Mouse (Mus musculus) CH12.LX (cell line): ENCODE measurements around the gene Arhgap25. TPM values are rescaled to one million over a fixed set of nuclear protein-coding genes. Genes with fewer than 3 reads are reported as not detected.
"Not testable (repeated sequence)": the region's sequence is repeated elsewhere in the genome, so short reads cannot be mapped to it uniquely, and the experiment has no call there.

Source experiments
- DNase-seq: peaks from one replicate; pipeline ENCODE4 v3.0.0-alpha.2; 2013; ENCODE audit errors: extremely low read depth
- H3K27ac ChIP-seq: 2 replicates; pipeline ENCODE4 v1.5.1; 2012; ENCODE audit warnings: low read depth, mild to moderate bottlenecking, control low read depth, moderate library complexity; ENCODE audit not compliant: insufficient read depth
- H3K27me3 ChIP-seq: replicated peaks from 2 replicates; pipeline ENCODE3; 2012; ENCODE audit warnings: inconsistent platforms
- H3K36me3 ChIP-seq, 2 experiments: replicated peaks in 1 of 2; 2 replicates each; pipeline versions ENCODE3 to v1.6.1; 2012; ENCODE audit warnings: inconsistent platforms in 1 of 2, low read length in 1 of 2, mild to moderate bottlenecking in 1 of 2, mixed read lengths in 1 of 2, moderate library complexity in 1 of 2; ENCODE audit not compliant: control insufficient read depth in 1 of 2, insufficient read depth in 1 of 2
- H3K4me1 ChIP-seq, 2 experiments: 2 replicates each; pipeline ENCODE4 v1.6.1; 2012; ENCODE audit warnings: inconsistent platforms in 1 of 2, moderate library complexity in 1 of 2; ENCODE audit not compliant: insufficient read depth in 2 of 2, control insufficient read depth in 1 of 2
- H3K4me2 ChIP-seq: 2 replicates; pipeline ENCODE4 v1.6.1; 2012; ENCODE audit warnings: low read depth, mild to moderate bottlenecking, control low read depth; ENCODE audit not compliant: poor library complexity, insufficient read depth, severe bottlenecking
- H3K4me3 ChIP-seq, 3 experiments: fragments of 150-350 bp in 1 of 3; sonication (generic) in 1 of 3; replicated peaks in 1 of 3; 2 replicates each; pipeline versions ENCODE3 to v1.5.1; 2011 to 2012; ENCODE audit warnings: low read depth in 2 of 3, low read length in 2 of 3, mild to moderate bottlenecking in 2 of 3, moderate library complexity in 2 of 3, control low read depth in 1 of 3, improper control_type of control experiment in 1 of 3, inconsistent platforms in 1 of 3, mixed read lengths in 1 of 3; ENCODE audit not compliant: poor library complexity in 1 of 3
- H3K79me2 ChIP-seq: replicated peaks from 2 replicates; pipeline ENCODE4 v1.6.1; 2012; ENCODE audit warnings: mild to moderate bottlenecking, moderate library complexity; ENCODE audit not compliant: control insufficient read depth, poor library complexity, insufficient read depth, severe bottlenecking; ENCODE audit errors: extremely low read depth
- H3K9ac ChIP-seq: 2 replicates; pipeline ENCODE4 v1.6.1; 2012; ENCODE audit warnings: low read depth, mild to moderate bottlenecking, control low read depth, moderate library complexity; ENCODE audit not compliant: insufficient read depth
- H3K9me3 ChIP-seq: replicated peaks from 2 replicates; pipeline ENCODE3; 2012; ENCODE audit warnings: low read length, inconsistent platforms, mixed read lengths
- BHLHE40 ChIP-seq: IDR thresholded peaks from 2 replicates; pipeline ENCODE4 v1.6.1; 2011; ENCODE audit warnings: mild to moderate bottlenecking, low read depth, low read length, improper control_type of control experiment
- CHD1 ChIP-seq: IDR thresholded peaks from 2 replicates; pipeline ENCODE4 v1.6.1; 2012; ENCODE audit warnings: low read depth, low read length, improper control_type of control experiment, inconsistent platforms
- CTCF ChIP-seq, 2 experiments: IDR thresholded peaks in 1 of 2; conservative IDR thresholded peaks in 1 of 2; 2 replicates each; pipeline ENCODE4 v1.5.1; 2011 to 2012; ENCODE audit warnings: low read depth in 2 of 2, low read length in 2 of 2, improper control_type of control experiment in 1 of 2, inconsistent platforms in 1 of 2, mild to moderate bottlenecking in 1 of 2, moderate library complexity in 1 of 2
- ELF1 ChIP-seq: IDR thresholded peaks from 2 replicates; pipeline ENCODE4 v1.6.1; 2014; ENCODE audit warnings: low read depth, mild to moderate bottlenecking, inconsistent platforms, low read length, improper control_type of control experiment
- EP300 ChIP-seq: IDR thresholded peaks from 2 replicates; pipeline ENCODE4 v1.6.1; 2011; ENCODE audit warnings: low read length, improper control_type of control experiment
- ETS1 ChIP-seq: conservative IDR thresholded peaks from 2 replicates; pipeline ENCODE4 v1.6.1; 2012; ENCODE audit warnings: low read depth, mild to moderate bottlenecking, inconsistent platforms, low read length, improper control_type of control experiment, moderate library complexity
- IRF4 ChIP-seq: IDR thresholded peaks from 2 replicates; pipeline ENCODE4 v1.6.1; 2014; ENCODE audit warnings: low read depth, mild to moderate bottlenecking, inconsistent platforms, low read length, improper control_type of control experiment
- MAFK ChIP-seq: IDR thresholded peaks from 2 replicates; pipeline ENCODE4 v1.6.1; 2011; ENCODE audit warnings: low read length, improper control_type of control experiment; ENCODE audit not compliant: insufficient replicate concordance
- MAZ ChIP-seq: IDR thresholded peaks from 2 replicates; pipeline ENCODE4 v1.6.1; 2012; ENCODE audit warnings: low read depth, mild to moderate bottlenecking, inconsistent platforms, low read length, improper control_type of control experiment, moderate library complexity
- MEF2A ChIP-seq: IDR thresholded peaks from 2 replicates; pipeline ENCODE4 v1.6.1; 2014; ENCODE audit warnings: low read depth, mild to moderate bottlenecking, inconsistent platforms, low read length, improper control_type of control experiment, borderline replicate concordance
- RCOR1 ChIP-seq: conservative IDR thresholded peaks from 2 replicates; pipeline ENCODE4 v1.6.1; 2012; ENCODE audit warnings: low read depth, mild to moderate bottlenecking, inconsistent platforms, low read length, improper control_type of control experiment
- SIN3A ChIP-seq: IDR thresholded peaks from 2 replicates; pipeline ENCODE4 v1.6.1; 2012; ENCODE audit warnings: low read length, improper control_type of control experiment, inconsistent platforms
- SMC3 ChIP-seq: IDR thresholded peaks from 2 replicates; pipeline ENCODE4 v1.6.1; 2011; ENCODE audit warnings: low read depth, low read length, improper control_type of control experiment
- TBP ChIP-seq: conservative IDR thresholded peaks from 2 replicates; pipeline ENCODE4 v1.6.1; 2011; ENCODE audit warnings: low read depth, low read length, improper control_type of control experiment
- USF1 ChIP-seq: IDR thresholded peaks from 2 replicates; pipeline ENCODE4 v1.6.1; 2014; ENCODE audit warnings: low read depth, mild to moderate bottlenecking, inconsistent platforms, low read length, improper control_type of control experiment
- ZKSCAN1 ChIP-seq: IDR thresholded peaks from 2 replicates; pipeline ENCODE4 v1.6.1; 2012; ENCODE audit warnings: low read depth, inconsistent platforms, low read length, improper control_type of control experiment, borderline replicate concordance
- dilution Hi-C: fragments of 300-500 bp; cut with MboI; formaldehyde crosslinking; loops from 2 replicates; pipeline ENCODE4 v1.14.3; 2020; ENCODE audit warnings: low sequenced_read_pairs; ENCODE audit not compliant: extremely low pct_unique_long_range_greater_than_20kb, extremely low pct_ligation_motif_present
- in situ Hi-C: fragments of 300-500 bp; cut with MboI; formaldehyde crosslinking; loops from 3 replicates; pipeline ENCODE4 v1.14.3; 2019; ENCODE audit warnings: low sequenced_read_pairs, low pct_ligation_motif_present, low pct_unique_long_range_greater_than_20kb, mixed read lengths
- polyA plus RNA-seq: library from polyadenylated mRNA; unstranded; fragments of >175 nt; gene quantifications from 2 replicates; pipeline ENCODE4 v1.2.1, GENCODE M21; 2012; ENCODE audit warnings: low read depth; ENCODE audit not compliant: insufficient read length
- total RNA-seq, 2 experiments: library from RNA; depleted of rRNA; stranded (reverse); fragments of 300-350 nt in 1 of 2; fragments of >200 nt in 1 of 2; gene quantifications; 2 replicates each; pipeline ENCODE4 v1.2.3; 2012 to 2014

Gene Arhgap25
- total and polyA plus RNA-seq, 3 experiments: 11.7 to 16.5 (median 12.5) TPM

GRCm38 (mm10) chr6:87478847-87479246 lies 54.2 kb downstream of the Arhgap25 start:
- peaks cover 15% of the 10 kb centered on the region for H3K9me3 ChIP-seq
- no peak overlapping the region for H3K4me2 ChIP-seq
- in situ Hi-C loops (no loop called here), dilution Hi-C loops (no loop called here)
- H3K9ac ChIP-seq: no peak overlapping the region
- H3K79me2 ChIP-seq: no peaks in the 10 kb centered on the region
- no peaks in the 10 kb centered on the region for H3K27me3 ChIP-seq
- no peak for DNase-seq
- TF ChIP-seq BHLHE40 (no peak), CTCF (conservative IDR thresholded peaks at IDR 0.05 in 1 of 2, IDR thresholded peaks at IDR 0.05 in 1 of 2; ENCODE audit: low read depth in 2 of 2, low read length in 2 of 2) (no peak), ZKSCAN1 (no peak), SIN3A (no peak), ETS1 (no peak)
- TF ChIP-seq, all 38 proteins: peak for 0
- Histone ChIP-seq H3K4me3 (no peak overlapping the region), H3K27ac (no peak overlapping the region), H3K36me3 (peaks cover 23 to 87% of the 10 kb centered on the region in 2 experiments), H3K4me1 (peaks cover 17 to 59% of the 10 kb centered on the region in 2 experiments)

GRCm38 (mm10) chr6:87475223-87475622 lies 57.8 kb downstream of the Arhgap25 start:
- TF ChIP-seq ETS1 (peak; percentile 67), BHLHE40 (peak; percentile 52), IRF4 (0 out of 2 replicates have a peak, but pooled peaks have one; percentile 23), CHD1 (no peak), TBP (no peak), MAFK (0 out of 2 replicates have a peak, but pooled peaks have one; percentile 8), ELF1 (no peak), SMC3 (no peak), MEF2A (no peak), USF1 (no peak), RCOR1 (no peak), EP300 (0 out of 2 replicates have a peak, but pooled peaks have one; percentile 15), MAZ (no peak)
- H3K79me2 ChIP-seq: no peaks in the 10 kb centered on the region
- H3K36me3 ChIP-seq: peaks cover 45 to 83% of the 10 kb centered on the region in 2 experiments
- dilution Hi-C loops: no loop called here
- in situ Hi-C loops: no loop called here
- no peak overlapping the region for H3K27ac ChIP-seq
- H3K9ac ChIP-seq: no peak overlapping the region
- peaks cover 18 to 53% of the 10 kb centered on the region in 2 experiments for H3K4me1 ChIP-seq
- no peak overlapping the region for H3K4me2 ChIP-seq
- DNase-seq: peak; percentile 66
- no peak overlapping the region for H3K4me3 ChIP-seq
- H3K27me3 ChIP-seq: no peaks in the 10 kb centered on the region
- no peaks in the 10 kb centered on the region for H3K9me3 ChIP-seq

GRCm38 (mm10) chr6:87470098-87470497 lies 63.0 kb downstream of the Arhgap25 start:
- H3K79me2 ChIP-seq, H3K27ac ChIP-seq, DNase-seq, H3K4me2 ChIP-seq, H3K9ac ChIP-seq, H3K9me3 ChIP-seq, H3K4me3 ChIP-seq, dilution Hi-C loops, H3K27me3 ChIP-seq: not testable (repeated sequence)
- in situ Hi-C loops: loop anchor here (25.0 kb wide), 1 partner anchor 192 kb away; the partner anchor contains the start of gene Aplf
- Histone ChIP-seq H3K36me3 (peaks cover 68 to 89% of the 10 kb centered on the region in 2 experiments), H3K4me1 (peaks cover 2 to 29% of the 10 kb centered on the region in 2 experiments; a peak in 2 of 4 replicates)
